Mouse (Mus musculus): ENCODE measurements around the gene Ccdc33.

Gene Ccdc33

GRCm38 (mm10) chr9:58091623-58092425 is 26.8 kb downstream of the Ccdc33 start:
- DNase-seq (ENCODE audit: low read depth), result no peak

GRCm38 (mm10) chr9:58087277-58087998 is 31.2 kb downstream of the Ccdc33 start:
- no peak for DNase-seq (ENCODE audit: low read depth)

- DNase-seq (ENCODE audit: low read depth), result no peak
Observed at GRCm38 (mm10) chr9:58086861-58087260, 31.8 kb downstream of the Ccdc33 start.

GRCm38 (mm10) chr9:58086203-58086602 is 32.4 kb downstream of the Ccdc33 start:
- no peak for DNase-seq (ENCODE audit: low read depth)

GRCm38 (mm10) chr9:58085074-58085473 is 33.5 kb downstream of the Ccdc33 start:
- DNase-seq (ENCODE audit: low read depth), result peak; percentile 49

GRCm38 (mm10) chr9:58084586-58084985 is 34.0 kb downstream of the Ccdc33 start:
- DNase-seq (ENCODE audit: low read depth), result no peak

GRCm38 (mm10) chr9:58074561-58074960 is 44.1 kb downstream of the Ccdc33 start:
- DNase-seq (ENCODE audit: low read depth), result no peak

- DNase-seq (ENCODE audit: low read depth), result no peak
Observed at GRCm38 (mm10) chr9:58067546-58067945, 51.1 kb downstream of the Ccdc33 start.

- DNase-seq (ENCODE audit: low read depth), result no peak
Observed at GRCm38 (mm10) chr9:58066731-58067095, 51.9 kb downstream of the Ccdc33 start.

- no peak for DNase-seq (ENCODE audit: low read depth)
Observed at GRCm38 (mm10) chr9:58065977-58066730, 52.5 kb downstream of the Ccdc33 start.

GRCm38 (mm10) chr9:58065532-58065931 is 53.1 kb downstream of the Ccdc33 start:
- DNase-seq (ENCODE audit: low read depth), result no peak

GRCm38 (mm10) chr9:58063531-58063930 is 55.1 kb downstream of the Ccdc33 start, which contains the start of gene Stra6:
Gene Stra6 (plus strand): TSS chr9:58063788.
- no peak for DNase-seq (ENCODE audit: low read depth)

- peak; percentile 78 for DNase-seq (ENCODE audit: low read depth)
Observed at GRCm38 (mm10) chr9:58060677-58061667, 57.7 kb downstream of the Ccdc33 start.

- no peak for DNase-seq (ENCODE audit: low read depth)
Observed at GRCm38 (mm10) chr9:58059920-58060319, 58.7 kb downstream of the Ccdc33 start.

GRCm38 (mm10) chr9:58055666-58056065 is 63.0 kb downstream of the Ccdc33 start:
- DNase-seq (ENCODE audit: low read depth), result no peak

GRCm38 (mm10) chr9:58054032-58054431 is 64.6 kb downstream of the Ccdc33 start:
- DNase-seq (ENCODE audit: low read depth), result no peak

- DNase-seq (ENCODE audit: low read depth), result no peak
Observed at GRCm38 (mm10) chr9:58053544-58053943, 65.1 kb downstream of the Ccdc33 start.

- peak; percentile 41 for DNase-seq (ENCODE audit: low read depth)
Observed at GRCm38 (mm10) chr9:58053102-58053501, 65.5 kb downstream of the Ccdc33 start.

- DNase-seq (ENCODE audit: low read depth), result no peak
Observed at GRCm38 (mm10) chr9:58051937-58052336, 66.7 kb downstream of the Ccdc33 start.

GRCm38 (mm10) chr9:58049861-58050260 is 68.8 kb downstream of the Ccdc33 start:
- DNase-seq (ENCODE audit: low read depth), result no peak

GRCm38 (mm10) chr9:58049186-58049585 is 69.4 kb downstream of the Ccdc33 start:
- no peak for DNase-seq (ENCODE audit: low read depth)
